Comparison of ENCODE assay signal across 8 mouse cellular contexts in the genomic region with DNA sequence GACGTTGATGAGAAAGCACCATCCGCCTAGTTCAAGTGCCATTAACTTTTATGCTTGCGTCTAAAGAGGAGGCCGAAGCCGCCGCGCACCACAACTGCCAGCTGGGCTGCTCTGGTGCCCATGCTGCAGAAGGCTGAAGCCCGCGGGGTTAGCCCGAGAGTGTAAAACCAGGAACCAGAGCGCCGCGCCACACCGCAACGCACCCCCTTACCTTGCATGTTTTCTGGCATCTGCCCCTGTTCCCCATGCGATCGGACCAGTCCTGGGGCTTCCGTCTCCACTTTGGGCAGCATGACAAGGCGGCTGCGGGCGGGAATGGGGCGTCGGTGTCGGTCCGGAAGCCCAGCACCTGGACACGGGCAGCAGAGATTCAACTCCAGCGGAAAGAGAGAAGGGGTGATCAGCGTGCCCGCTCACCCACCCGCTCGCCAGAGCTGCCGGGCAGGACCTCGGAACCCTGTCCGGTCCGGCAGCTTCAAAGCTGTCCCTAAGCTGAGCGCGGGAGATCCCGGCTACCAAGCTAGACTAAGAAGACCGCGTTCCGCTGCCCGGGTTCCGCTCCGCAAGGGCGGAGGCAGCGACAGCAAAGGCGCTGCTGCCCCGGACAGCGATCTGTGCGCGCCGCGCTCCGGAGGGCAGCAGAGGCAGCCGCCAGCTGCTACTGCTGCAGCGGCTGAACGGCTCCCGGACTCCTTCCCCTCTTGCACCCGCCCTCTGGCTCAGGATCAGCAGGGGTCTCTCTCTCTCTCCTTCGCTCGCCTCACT. TPM values are rescaled to one million over a fixed set of nuclear protein-coding genes. Genes with fewer than 3 reads are reported as not detected.
A peak's percentile ranks its signal among the peaks of the same experiment; 100 is the strongest.
DNase-seq lines count a peak whose midpoint lies in the region; ATAC-seq and TF ChIP-seq lines count a peak whose summit lies in the region.

No protein-coding gene starts in this region.

- no peak for DNase-seq in layer of hippocampus, adult 2 months (ENCODE audit: low spot score in 2 of 2)
- no peak for DNase-seq in layer of hippocampus, postnatal 36 days
- peak; percentile 85 for DNase-seq in embryo, embryonic 11 days
- peak; percentile 74 to 82 for DNase-seq in kidney, postnatal 4 days
- peak; percentile 60 for DNase-seq in stomach, postnatal 0 days (ENCODE audit: low spot score)
- DNase-seq in natural killer cell, adult 2 months (ENCODE audit: low spot score in 2 of 2) = no peak

- TF ChIP-seq CTCF in layer of hippocampus, adult 2 months (conservative IDR thresholded peaks at IDR 0.05) = no peak
- TF ChIP-seq CTCF in stomach, postnatal 0 days (IDR thresholded peaks at IDR 0.05; ENCODE audit: low read depth) = peak; percentile 29

- peaks cover 75% of the 10 kb centered on the region for H3K27me3 ChIP-seq in heart, embryonic 16.5 days (ENCODE audit: control insufficient read depth, insufficient read depth, low read length)
- peaks cover 25% of the 10 kb centered on the region for H3K27me3 ChIP-seq in stomach, postnatal 0 days (ENCODE audit: control insufficient read depth, insufficient read depth, low read length)

- under 1% methylated on average over 60 of the region's 61 CpGs for WGBS in heart, embryonic 16.5 days
- 2% methylated on average over 59 of the region's 61 CpGs for WGBS in stomach, postnatal 0 days

- peak overlapping the region; percentile 8 for H3K4me3 ChIP-seq in layer of hippocampus, adult 2 months
- peak overlapping the region; percentile 60 for H3K4me3 ChIP-seq in heart, embryonic 16.5 days (ENCODE audit: low read length)
- H3K4me3 ChIP-seq in stomach, postnatal 0 days (ENCODE audit: low read depth, low read length) = peak overlapping the region; percentile 47

- no peaks in the 10 kb centered on the region for H3K9me3 ChIP-seq in heart, embryonic 16.5 days (replicated peaks; ENCODE audit: control insufficient read depth, low read length)
- no peaks in the 10 kb centered on the region for H3K9me3 ChIP-seq in stomach, postnatal 0 days (ENCODE audit: control insufficient read depth, low read length)

- H3K9ac ChIP-seq in heart, embryonic 16.5 days (ENCODE audit: low read length) = peak overlapping the region; percentile 60
- peak overlapping the region; percentile 43 for H3K9ac ChIP-seq in stomach, postnatal 0 days (ENCODE audit: low read length)

- H3K27ac ChIP-seq in layer of hippocampus, adult 2 months = no peak overlapping the region
- no peak overlapping the region for H3K27ac ChIP-seq in heart, embryonic 16.5 days (ENCODE audit: low read length)
- H3K27ac ChIP-seq in stomach, postnatal 0 days (replicated peaks) = peak overlapping the region; percentile 35; the same call in 1 of the 2 replicates

- no peak for TF ChIP-seq EP300 in stomach, postnatal 0 days (optimal IDR thresholded peaks at IDR 0.05)

- peak; percentile 81 for ATAC-seq in heart, embryonic 16.5 days (replicated peaks; ENCODE audit: extremely low read depth, insufficient read depth, low FRiP score)
- ATAC-seq in megakaryocyte-erythroid progenitor cell, adult 5-6 weeks (replicated peaks; ENCODE audit: low FRiP score, low TSS enrichment, poor library complexity, severe bottlenecking) = 0 out of 2 replicates have a peak, but pooled peaks have one; percentile 46
- peak; percentile 50; the same call in 1 of the 2 replicates for ATAC-seq in stomach, postnatal 0 days (ENCODE audit: low FRiP score, low TSS enrichment)

- H3K4me1 ChIP-seq in heart, embryonic 16.5 days (ENCODE audit: control insufficient read depth, insufficient read depth, low read length) = peaks cover 26% of the 10 kb centered on the region
- H3K4me1 ChIP-seq in stomach, postnatal 0 days (replicated peaks; ENCODE audit: control insufficient read depth, insufficient read depth) = no peaks in the 10 kb centered on the region

- no peaks in the 10 kb centered on the region for H3K36me3 ChIP-seq in heart, embryonic 16.5 days (ENCODE audit: control insufficient read depth, insufficient read depth)
- H3K36me3 ChIP-seq in stomach, postnatal 0 days (ENCODE audit: control insufficient read depth, insufficient read depth, low read length) = no peaks in the 10 kb centered on the region

- peak overlapping the region; percentile 90 for H3K4me2 ChIP-seq in heart, embryonic 16.5 days (ENCODE audit: low read depth, low read length)
- peak overlapping the region; percentile 69 for H3K4me2 ChIP-seq in stomach, postnatal 0 days (replicated peaks; ENCODE audit: low read depth)

RNA-seq across cellular contexts. Expression of a gene that starts 11.6 kb away (rescaled TPM):
- total RNA-seq in layer of hippocampus, adult 2 months (2021) = not detected
- not detected for total RNA-seq in layer of hippocampus, postnatal 36 days (2021)
- polyA plus RNA-seq in heart, embryonic 16.5 days (2015; fragmentation: Nextera tagmentation; extraction: Ambion mirVana) = 0.50 and 0.65 TPM in 2 replicates
- total RNA-seq in megakaryocyte-erythroid progenitor cell, adult 5-6 weeks (2014; fragmentation: Nextera tagmentation) = not detected in 2 replicates
- total RNA-seq in megakaryocyte-erythroid progenitor cell, adult 5-6 weeks (2017) = not detected in 2 replicates
- polyA plus RNA-seq in stomach, postnatal 0 days (2015; fragmentation: Nextera tagmentation; extraction: Ambion mirVana) = 0.48 and 0.51 TPM in 2 replicates

Comparison
In these comparisons a context has a peak if more than half of its experiments do, and no peak if none do; other contexts are left out.
1. DNase-seq: peak in embryo, embryonic 11 days (single experiment), kidney, postnatal 4 days (2 of 2) and stomach, postnatal 0 days (single experiment); none in layer of hippocampus, adult 2 months (0 of 2), layer of hippocampus, postnatal 36 days (0 of 2) and natural killer cell, adult 2 months (0 of 2).
2. H3K4me3 ChIP-seq: peak in every context shown above with its lines; median percentile 60 in heart, embryonic 16.5 days; 47 in stomach, postnatal 0 days; 8 in layer of hippocampus, adult 2 months.
3. Peak in every context shown above with its lines, with median percentiles within 50 percentile points of each other: ATAC-seq.